Mouse (Mus musculus) C2C12 (cell line): ENCODE data around the gene Arl5c. TPM values are rescaled to one million over a fixed set of nuclear protein-coding genes. Genes with fewer than 3 reads are reported as not detected.
A peak's percentile ranks its signal among the peaks of the same experiment; 100 is the strongest.

Experiments used
- H3K27me3 ChIP-seq: one replicate; pipeline ENCODE4 v1.6.1; 2011; ENCODE audit not compliant: control insufficient read depth, insufficient read depth, insufficient read length
- H3K36me3 ChIP-seq: one replicate; pipeline ENCODE4 v1.6.1; 2011; ENCODE audit not compliant: control insufficient read depth, insufficient read depth
- H3K4me3 ChIP-seq: one replicate; pipeline ENCODE4 v1.5.1; 2011; ENCODE audit warnings: mild to moderate bottlenecking, control low read depth; ENCODE audit not compliant: poor library complexity, insufficient read depth, severe bottlenecking
- H3K79me2 ChIP-seq: one replicate; pipeline ENCODE4 v1.6.1; 2011; ENCODE audit not compliant: control insufficient read depth, insufficient read depth
- H3K79me3 ChIP-seq: one replicate; pipeline ENCODE4 v1.6.1; 2011; ENCODE audit warnings: low read depth, control low read depth
- H3ac ChIP-seq: one replicate; pipeline ENCODE3; 2011; ENCODE audit warnings: low read depth; ENCODE audit not compliant: control insufficient read depth, insufficient read length
- CEBPB ChIP-seq: IDR thresholded peaks from one replicate; pipeline ENCODE4 v1.6.1; 2011; ENCODE audit warnings: low read depth, mild to moderate bottlenecking, control low read depth, moderate library complexity
- CTCF ChIP-seq: IDR thresholded peaks from one replicate; pipeline ENCODE4 v1.5.1; 2011; ENCODE audit not compliant: control insufficient read depth, insufficient read depth, insufficient read length
- FOSL1 ChIP-seq: IDR thresholded peaks from one replicate; pipeline ENCODE4 v1.8.0; 2011; ENCODE audit warnings: mild to moderate bottlenecking, low read length; ENCODE audit not compliant: poor library complexity, insufficient read depth, severe bottlenecking
- MAX ChIP-seq: IDR thresholded peaks from one replicate; pipeline ENCODE4 v1.6.1; 2011; ENCODE audit warnings: mild to moderate bottlenecking, control low read depth
- MYOD1 ChIP-seq: IDR thresholded peaks from one replicate; pipeline ENCODE4 v1.6.1; 2011; ENCODE audit warnings: low read depth; ENCODE audit not compliant: control insufficient read depth, insufficient read length
- MYOG ChIP-seq: IDR thresholded peaks from one replicate; pipeline ENCODE4 v1.6.1; 2011; ENCODE audit not compliant: control insufficient read depth, insufficient read length; ENCODE audit errors: extremely low read depth
- USF1 ChIP-seq: IDR thresholded peaks from one replicate; pipeline ENCODE4 v1.6.1; 2011; ENCODE audit warnings: low read depth, mild to moderate bottlenecking, control low read depth, moderate library complexity
- polyA plus RNA-seq: library from polyadenylated mRNA; unstranded; fragments of >200 nt; fragmentation: generic; extraction: Trizol; gene quantifications from one replicate; pipeline ENCODE4 v1.2.1, GENCODE M21; 2012; ENCODE audit warnings: missing spikeins

Gene Arl5c
- polyA plus RNA-seq, 1 experiment = 0.54 TPM

- Histone ChIP-seq H3K4me3 (no peak overlapping the region), H3ac (no peak overlapping the region), H3K36me3 (no peaks in the 10 kb centered on the region), H3K79me2 (no peaks in the 10 kb centered on the region), H3K27me3 (no peaks in the 10 kb centered on the region), H3K79me3 (no peaks in the 10 kb centered on the region)
- no peak for TF ChIP-seq CEBPB
- peak; percentile 65 for TF ChIP-seq CTCF
- TF ChIP-seq MYOG = no peak
Observed at GRCm38 (mm10) chr11:97994539-97995100, 1.4 kb downstream of the Arl5c start.

DNA sequence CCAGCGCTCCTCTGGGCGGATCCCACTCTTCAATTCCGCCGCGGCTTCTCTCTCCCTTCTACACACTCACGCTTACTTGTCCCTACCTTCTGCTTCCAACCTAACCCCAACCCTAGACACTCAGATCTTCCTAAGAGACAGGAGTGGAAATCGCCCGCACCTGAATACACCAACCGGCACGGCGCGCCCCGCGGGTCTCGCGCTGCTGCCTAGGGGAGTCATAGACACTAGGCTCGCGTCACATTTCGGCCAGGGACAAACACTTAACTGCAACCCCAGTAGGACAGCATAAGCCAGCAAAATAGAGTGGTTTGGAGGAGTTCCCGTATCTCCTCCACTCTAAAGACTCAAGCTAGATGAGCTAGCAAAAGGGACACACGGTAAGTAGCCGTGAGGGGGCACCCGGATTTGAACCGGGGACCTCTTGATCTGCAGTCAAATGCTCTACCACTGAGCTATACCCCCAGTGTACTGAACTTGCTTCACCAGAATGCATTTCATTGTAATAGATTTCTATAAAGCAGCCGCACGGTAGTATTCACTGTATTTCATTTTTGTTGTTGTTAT lies 7.4 kb downstream of the Arl5c start:
- Histone ChIP-seq H3K36me3 (no peaks in the 10 kb centered on the region), H3K79me3 (no peaks in the 10 kb centered on the region), H3K79me2 (no peaks in the 10 kb centered on the region), H3K4me3 (peak overlapping the region; percentile 69), H3K27me3 (no peaks in the 10 kb centered on the region), H3ac (peak overlapping the region; percentile 68)
- TF ChIP-seq MYOG = no peak
- TF ChIP-seq CTCF = no peak
- TF ChIP-seq USF1 = no peak
- no peak for TF ChIP-seq MAX
- no peak for TF ChIP-seq CEBPB
- no peak for TF ChIP-seq MYOD1
- TF ChIP-seq FOSL1 = no peak

- peak overlapping the region; percentile 69 for H3ac ChIP-seq
- H3K27me3 ChIP-seq = no peaks in the 10 kb centered on the region
- peak overlapping the region; percentile 69 for H3K4me3 ChIP-seq
- no peaks in the 10 kb centered on the region for H3K79me2 ChIP-seq
- H3K79me3 ChIP-seq = no peaks in the 10 kb centered on the region
- peak; percentile 88 for TF ChIP-seq CTCF
- TF ChIP-seq USF1 = peak; percentile 0
- TF ChIP-seq FOSL1 = no peak
- TF ChIP-seq MAX = peak; percentile 73
- H3K36me3 ChIP-seq = no peaks in the 10 kb centered on the region
Observed at GRCm38 (mm10) chr11:97987551-97988526, 8.1 kb downstream of the Arl5c start.

- no peaks in the 10 kb centered on the region for H3K79me3 ChIP-seq
- TF ChIP-seq MYOD1 = no peak
- no peak for TF ChIP-seq USF1
- no peak for TF ChIP-seq CTCF
- no peak for TF ChIP-seq MYOG
- TF ChIP-seq MAX = no peak
- no peak for TF ChIP-seq FOSL1
- TF ChIP-seq CEBPB = no peak
- H3K36me3 ChIP-seq = no peaks in the 10 kb centered on the region
- no peaks in the 10 kb centered on the region for H3K27me3 ChIP-seq
- H3K79me2 ChIP-seq = no peaks in the 10 kb centered on the region
- H3K4me3 ChIP-seq = peak overlapping the region; percentile 25
- peak overlapping the region; percentile 49 for H3ac ChIP-seq
Observed at GRCm38 (mm10) chr11:97986738-97987465, 9.1 kb downstream of the Arl5c start.

DNA sequence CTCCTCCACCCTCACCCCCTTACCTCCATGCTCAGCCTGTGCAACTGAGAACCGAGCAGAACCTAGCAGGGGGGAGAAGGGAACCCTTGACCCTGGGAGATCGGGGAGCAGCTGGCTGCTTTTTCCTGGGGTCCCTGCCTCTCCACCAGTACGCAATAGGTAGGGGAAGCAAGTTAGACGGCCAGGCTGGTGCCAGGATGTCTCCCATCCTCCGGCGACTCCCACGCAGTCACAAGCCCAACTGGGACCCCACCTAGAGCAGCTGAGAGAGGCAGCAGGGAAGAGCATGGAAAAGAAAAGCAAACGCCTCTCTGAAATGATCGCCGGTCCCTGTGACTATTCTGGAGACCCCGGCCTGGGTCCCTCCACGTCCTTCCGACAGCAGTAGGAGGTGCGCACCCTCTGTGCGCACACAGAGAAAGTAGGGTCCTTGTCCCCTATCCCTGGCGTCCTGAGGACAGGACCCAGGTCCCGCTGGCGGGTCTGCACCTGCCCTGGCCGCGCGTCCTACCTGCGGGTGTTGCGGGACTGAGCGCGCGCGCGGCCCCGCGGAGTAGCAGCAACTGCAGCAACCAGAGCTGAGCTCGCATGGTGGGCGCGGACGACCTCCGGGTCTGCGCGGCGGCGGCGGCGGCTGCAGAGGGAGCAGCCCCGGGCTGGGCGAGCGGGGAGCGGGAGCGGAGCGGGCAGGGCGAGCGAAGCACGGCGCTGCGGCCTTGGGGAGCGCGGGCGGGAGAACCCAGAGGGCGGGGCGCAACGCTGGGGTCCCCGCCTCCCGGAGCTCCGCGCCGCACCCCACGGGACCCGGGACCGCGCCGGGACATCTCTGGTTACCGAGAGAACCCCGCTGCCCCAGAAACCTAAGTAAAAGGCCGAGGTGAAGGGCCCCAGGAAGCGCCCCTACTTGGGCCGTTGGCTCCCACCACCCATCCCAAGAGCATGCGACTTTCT lies 10.0 kb downstream of the Arl5c start, which contains the start of gene Plxdc1:
Plxdc1 (minus strand) TSS at position 718 of the 951 bp plus-strand sequence.
- TF ChIP-seq MAX (no peak), CEBPB (no peak), USF1 (no peak), MYOD1 (no peak), FOSL1 (no peak), CTCF (no peak), MYOG (no peak)
- H3K4me3 ChIP-seq = peak within 1 kb of the TSS; percentile 25
- H3K79me3 ChIP-seq = no peaks in the 10 kb centered on the region
- H3K27me3 ChIP-seq = no peaks in the 10 kb centered on the region
- H3K36me3 ChIP-seq = no peaks in the 10 kb centered on the region
- H3ac ChIP-seq = peak within 1 kb of the TSS; percentile 49
- H3K79me2 ChIP-seq = no peaks in the 10 kb centered on the region
